Mouse (Mus musculus): ENCODE results near the gene Nkd2.
A peak's percentile ranks its signal among the peaks of the same experiment; 100 is the strongest.

GRCm38 (mm10) chr13:73879824-73880223 is 32.4 kb upstream of the Nkd2 start:
- TF ChIP-seq CTCF (IDR thresholded peaks at IDR 0.05) (peak; percentile 38; the same call in 1 of the 2 replicates), EP300 (IDR thresholded peaks at IDR 0.05) (no peak)

All from lung, postnatal 0 days (tissue).